Mouse (Mus musculus) forebrain, postnatal 0 days (tissue): ENCODE measurements at regions not wholly inside any gene's neighbourhood (a gene's known extent, or its start where the extent isn't known, plus 50 kb on each side); places are given as distances from the start of the nearest gene placed in this dataset.
"Not testable (repeated sequence)": the region's sequence is repeated elsewhere in the genome, so short reads cannot be mapped to it uniquely, and the experiment has no call there.

Experiments used
- ATAC-seq: fragments of 200-750 bp; cut with Nextera tagmentation; 2 replicates; pipeline ENCODE4 v1.8.0; 2017; ENCODE audit warnings: mild to moderate bottlenecking, moderate library complexity
- DNase-seq: peaks from one replicate; pipeline ENCODE4 v3.0.0-alpha.2; 2015
- H3K27ac ChIP-seq: fragments of 300-500 bp; sonication (generic); 2 replicates; pipeline ENCODE4 v1.5.1; 2014; ENCODE audit warnings: low read depth, mild to moderate bottlenecking, antibody characterized with exemption, low read length, moderate library complexity, mixed read lengths
- H3K27me3 ChIP-seq: fragments of 300-500 bp; sonication (generic); 2 replicates; pipeline ENCODE4 v1.6.1; 2014; ENCODE audit warnings: mild to moderate bottlenecking, low read length, mixed read lengths; ENCODE audit not compliant: insufficient read depth
- H3K36me3 ChIP-seq: fragments of 300-500 bp; sonication (generic); 2 replicates; pipeline ENCODE4 v1.6.1; 2014; ENCODE audit warnings: mild to moderate bottlenecking, moderate library complexity; ENCODE audit not compliant: insufficient read depth
- H3K4me1 ChIP-seq: fragments of 300-500 bp; sonication (generic); 2 replicates; pipeline ENCODE4 v1.6.1; 2014; ENCODE audit warnings: antibody characterized with exemption; ENCODE audit not compliant: insufficient read depth
- H3K4me2 ChIP-seq: fragments of 300-500 bp; sonication (generic); 2 replicates; pipeline ENCODE4 v1.6.1; 2014; ENCODE audit warnings: low read depth, mild to moderate bottlenecking, moderate library complexity
- H3K4me3 ChIP-seq: fragments of 300-500 bp; sonication (generic); 2 replicates; pipeline ENCODE4 v1.5.1; 2014; ENCODE audit warnings: low read depth, low read length, mixed read lengths
- H3K9ac ChIP-seq: fragments of 300-500 bp; sonication (generic); 2 replicates; pipeline ENCODE4 v1.6.1; 2014; ENCODE audit warnings: mild to moderate bottlenecking
- H3K9me3 ChIP-seq: fragments of 300-500 bp; sonication (generic); 2 replicates; pipeline ENCODE4 v1.6.1; 2016; ENCODE audit warnings: low read length
- CTCF ChIP-seq: sonication (generic); IDR thresholded peaks from 2 replicates; pipeline ENCODE4 v1.5.1; 2016; ENCODE audit warnings: antibody characterized with exemption, control low read depth, low read depth
- WGBS: fragments of 180-500 bp; shearing (Covaris S2); extraction: QIAGEN DNeasy Blood & Tissue Kit; methylation state at CpG from one replicate; pipeline ENCODE4 v1.1.7; 2014; 5-methylcytosine and 5-hydroxymethylcytosine counted together

GRCm38 (mm10) chr6:37691976-37692644, 162.1 kb downstream of the Akr1d1 start:
- no peak for ATAC-seq
- no peak for DNase-seq
- Histone ChIP-seq H3K4me1 (no peaks in the 10 kb centered on the region), H3K36me3 (no peaks in the 10 kb centered on the region), H3K4me2 (no peak overlapping the region), H3K4me3 (no peak overlapping the region), H3K9ac (no peak overlapping the region), H3K9me3 (no peaks in the 10 kb centered on the region), H3K27ac (no peak overlapping the region), H3K27me3 (no peaks in the 10 kb centered on the region)
- WGBS = 90% methylated on average over 7 of the region's 7 CpGs
- TF ChIP-seq CTCF = no peak

DNA sequence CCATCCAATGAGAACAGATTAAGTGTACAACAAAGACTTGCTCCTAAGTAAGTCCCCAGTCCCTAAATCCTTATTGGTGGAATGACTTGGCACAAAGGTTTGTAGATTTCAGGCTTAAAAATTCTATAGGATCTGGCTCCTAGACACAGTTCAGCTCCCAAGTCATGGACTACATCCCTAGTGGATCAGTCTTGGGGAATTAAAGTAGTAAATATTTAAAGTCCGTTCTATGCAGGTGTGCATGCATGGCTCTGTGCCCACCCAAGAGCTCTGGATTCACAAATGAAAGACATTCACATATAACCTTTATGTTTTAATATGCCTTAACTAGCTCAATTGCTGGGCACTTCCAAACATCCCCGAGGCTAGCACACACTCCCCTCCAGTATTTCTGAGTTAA, 162.8 kb downstream of the Akr1d1 start:
- Histone ChIP-seq H3K9me3 (no peaks in the 10 kb centered on the region), H3K27me3 (no peaks in the 10 kb centered on the region), H3K4me2 (no peak overlapping the region), H3K27ac (no peak overlapping the region), H3K9ac (no peak overlapping the region), H3K36me3 (no peaks in the 10 kb centered on the region), H3K4me1 (no peaks in the 10 kb centered on the region), H3K4me3 (no peak overlapping the region)
- ATAC-seq = no peak
- WGBS = 85% methylated on average over 2 of the region's 2 CpGs
- no peak for DNase-seq
- no peak for TF ChIP-seq CTCF

DNA sequence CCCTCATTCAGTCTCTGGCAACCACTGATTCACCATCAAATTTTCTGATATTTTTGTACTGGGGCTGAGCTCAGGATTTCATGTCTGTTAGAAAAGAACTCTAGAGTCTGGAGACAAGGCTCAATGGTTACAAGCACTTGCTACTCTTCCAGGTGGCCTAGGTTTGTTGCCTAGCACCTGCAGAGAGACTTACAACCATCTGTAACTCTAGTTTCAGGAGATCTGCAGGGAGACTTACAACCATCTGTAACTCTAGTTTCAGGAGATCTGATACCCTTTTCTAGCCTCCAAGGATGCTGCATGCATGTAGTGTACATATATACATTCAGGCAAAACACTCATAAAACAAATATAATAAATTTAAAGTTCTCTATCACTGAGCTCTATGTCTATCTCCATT, 166.1 kb downstream of the Akr1d1 start:
- H3K4me1 ChIP-seq = no peaks in the 10 kb centered on the region
- H3K4me3 ChIP-seq = no peak overlapping the region
- H3K27ac ChIP-seq = no peak overlapping the region
- no peak overlapping the region for H3K9ac ChIP-seq
- H3K4me2 ChIP-seq = no peak overlapping the region
- no peak for TF ChIP-seq CTCF
- ATAC-seq (no peak), DNase-seq (no peak)
- no peaks in the 10 kb centered on the region for H3K36me3 ChIP-seq
- no peaks in the 10 kb centered on the region for H3K27me3 ChIP-seq
- no peaks in the 10 kb centered on the region for H3K9me3 ChIP-seq

GRCm38 (mm10) chr6:37703946-37704345, 166.7 kb upstream of the Trim24 start:
- 73% methylated on average over 2 of the region's 2 CpGs for WGBS
- Histone ChIP-seq H3K9me3 (no peaks in the 10 kb centered on the region), H3K27ac (no peak overlapping the region), H3K4me3 (no peak overlapping the region), H3K36me3 (no peaks in the 10 kb centered on the region), H3K9ac (no peak overlapping the region), H3K4me1 (no peaks in the 10 kb centered on the region), H3K27me3 (no peaks in the 10 kb centered on the region), H3K4me2 (no peak overlapping the region)
- DNase-seq (peak; percentile 3), ATAC-seq (peak; percentile 45)
- no peak for TF ChIP-seq CTCF

GRCm38 (mm10) chr6:37705733-37706145, 164.9 kb upstream of the Trim24 start:
- no peaks in the 10 kb centered on the region for H3K9me3 ChIP-seq
- H3K36me3 ChIP-seq = no peaks in the 10 kb centered on the region
- no peaks in the 10 kb centered on the region for H3K27me3 ChIP-seq
- no peak for TF ChIP-seq CTCF
- no peaks in the 10 kb centered on the region for H3K4me1 ChIP-seq
- no peak overlapping the region for H3K4me3 ChIP-seq
- H3K9ac ChIP-seq = no peak overlapping the region
- ATAC-seq (no peak; the same call in 1 of the 2 replicates), DNase-seq (no peak)
- H3K4me2 ChIP-seq = no peak overlapping the region
- no peak overlapping the region for H3K27ac ChIP-seq
- 78% methylated on average over 1 of the region's 1 CpGs for WGBS

GRCm38 (mm10) chr6:37707671-37708070, 162.9 kb upstream of the Trim24 start:
- H3K4me1 ChIP-seq, H3K9ac ChIP-seq, H3K27ac ChIP-seq, H3K36me3 ChIP-seq, ATAC-seq, H3K4me2 ChIP-seq, H3K9me3 ChIP-seq, DNase-seq, H3K4me3 ChIP-seq, H3K27me3 ChIP-seq: not testable (repeated sequence)
- 71% methylated on average over 1 of the region's 1 CpGs for WGBS

GRCm38 (mm10) chr6:37711766-37712165, 158.8 kb upstream of the Trim24 start:
- Histone ChIP-seq H3K9me3 (no peaks in the 10 kb centered on the region), H3K4me1 (no peaks in the 10 kb centered on the region), H3K9ac (no peak overlapping the region), H3K4me2 (no peak overlapping the region), H3K4me3 (no peak overlapping the region), H3K27me3 (no peaks in the 10 kb centered on the region), H3K36me3 (no peaks in the 10 kb centered on the region), H3K27ac (no peak overlapping the region)
- ATAC-seq (no peak), DNase-seq (no peak)
- no peak for TF ChIP-seq CTCF
- 79% methylated on average over 1 of the region's 1 CpGs for whole genome bisulfite sequencing
